Mouse (Mus musculus) CH12.LX (cell line): Measurements from ENCODE around the gene Ankrd11. TPM values are rescaled to one million over a fixed set of nuclear protein-coding genes. Genes with fewer than 3 reads are reported as not detected.

Source experiments
- DNase-seq: peaks from one replicate; pipeline ENCODE4 v3.0.0-alpha.2; 2013; ENCODE audit errors: extremely low read depth
- H3K27ac ChIP-seq: 2 replicates; pipeline ENCODE4 v1.5.1; 2012; ENCODE audit warnings: low read depth, mild to moderate bottlenecking, control low read depth, moderate library complexity; ENCODE audit not compliant: insufficient read depth
- H3K27me3 ChIP-seq: replicated peaks from 2 replicates; pipeline ENCODE3; 2012; ENCODE audit warnings: inconsistent platforms
- H3K36me3 ChIP-seq, 2 experiments: replicated peaks in 1 of 2; 2 replicates each; pipeline versions ENCODE3 to v1.6.1; 2012; ENCODE audit warnings: inconsistent platforms in 1 of 2, low read length in 1 of 2, mild to moderate bottlenecking in 1 of 2, mixed read lengths in 1 of 2, moderate library complexity in 1 of 2; ENCODE audit not compliant: control insufficient read depth in 1 of 2, insufficient read depth in 1 of 2
- H3K4me1 ChIP-seq, 2 experiments: 2 replicates each; pipeline ENCODE4 v1.6.1; 2012; ENCODE audit warnings: inconsistent platforms in 1 of 2, moderate library complexity in 1 of 2; ENCODE audit not compliant: insufficient read depth in 2 of 2, control insufficient read depth in 1 of 2
- H3K4me2 ChIP-seq: 2 replicates; pipeline ENCODE4 v1.6.1; 2012; ENCODE audit warnings: low read depth, mild to moderate bottlenecking, control low read depth; ENCODE audit not compliant: poor library complexity, insufficient read depth, severe bottlenecking
- H3K4me3 ChIP-seq, 3 experiments: fragments of 150-350 bp in 1 of 3; sonication (generic) in 1 of 3; replicated peaks in 1 of 3; 2 replicates each; pipeline versions ENCODE3 to v1.5.1; 2011 to 2012; ENCODE audit warnings: low read depth in 2 of 3, low read length in 2 of 3, mild to moderate bottlenecking in 2 of 3, moderate library complexity in 2 of 3, control low read depth in 1 of 3, improper control_type of control experiment in 1 of 3, inconsistent platforms in 1 of 3, mixed read lengths in 1 of 3; ENCODE audit not compliant: poor library complexity in 1 of 3
- H3K79me2 ChIP-seq: replicated peaks from 2 replicates; pipeline ENCODE4 v1.6.1; 2012; ENCODE audit warnings: mild to moderate bottlenecking, moderate library complexity; ENCODE audit not compliant: control insufficient read depth, poor library complexity, insufficient read depth, severe bottlenecking; ENCODE audit errors: extremely low read depth
- H3K9ac ChIP-seq: 2 replicates; pipeline ENCODE4 v1.6.1; 2012; ENCODE audit warnings: low read depth, mild to moderate bottlenecking, control low read depth, moderate library complexity; ENCODE audit not compliant: insufficient read depth
- H3K9me3 ChIP-seq: replicated peaks from 2 replicates; pipeline ENCODE3; 2012; ENCODE audit warnings: low read length, inconsistent platforms, mixed read lengths
- BHLHE40 ChIP-seq: IDR thresholded peaks from 2 replicates; pipeline ENCODE4 v1.6.1; 2011; ENCODE audit warnings: mild to moderate bottlenecking, low read depth, low read length, improper control_type of control experiment
- CHD1 ChIP-seq: IDR thresholded peaks from 2 replicates; pipeline ENCODE4 v1.6.1; 2012; ENCODE audit warnings: low read depth, low read length, improper control_type of control experiment, inconsistent platforms
- CTCF ChIP-seq, 2 experiments: IDR thresholded peaks in 1 of 2; conservative IDR thresholded peaks in 1 of 2; 2 replicates each; pipeline ENCODE4 v1.5.1; 2011 to 2012; ENCODE audit warnings: low read depth in 2 of 2, low read length in 2 of 2, improper control_type of control experiment in 1 of 2, inconsistent platforms in 1 of 2, mild to moderate bottlenecking in 1 of 2, moderate library complexity in 1 of 2
- E2F4 ChIP-seq: IDR thresholded peaks from 2 replicates; pipeline ENCODE4 v1.6.1; 2011; ENCODE audit warnings: low read depth, low read length, improper control_type of control experiment; ENCODE audit not compliant: insufficient replicate concordance
- ELF1 ChIP-seq: IDR thresholded peaks from 2 replicates; pipeline ENCODE4 v1.6.1; 2014; ENCODE audit warnings: low read depth, mild to moderate bottlenecking, inconsistent platforms, low read length, improper control_type of control experiment
- EP300 ChIP-seq: IDR thresholded peaks from 2 replicates; pipeline ENCODE4 v1.6.1; 2011; ENCODE audit warnings: low read length, improper control_type of control experiment
- GABPA ChIP-seq: IDR thresholded peaks from 2 replicates; pipeline ENCODE4 v1.6.1; 2012; ENCODE audit warnings: low read depth, low read length, improper control_type of control experiment, inconsistent platforms; ENCODE audit not compliant: insufficient replicate concordance
- HCFC1 ChIP-seq: IDR thresholded peaks from 2 replicates; pipeline ENCODE4 v1.6.1; 2012; ENCODE audit warnings: low read depth, mild to moderate bottlenecking, inconsistent platforms, low read length, improper control_type of control experiment
- IRF4 ChIP-seq: IDR thresholded peaks from 2 replicates; pipeline ENCODE4 v1.6.1; 2014; ENCODE audit warnings: low read depth, mild to moderate bottlenecking, inconsistent platforms, low read length, improper control_type of control experiment
- KAT2A ChIP-seq: IDR thresholded peaks from 2 replicates; pipeline ENCODE4 v1.6.1; 2012; ENCODE audit warnings: low read length, improper control_type of control experiment, inconsistent platforms; ENCODE audit not compliant: insufficient replicate concordance
- MAFK ChIP-seq: IDR thresholded peaks from 2 replicates; pipeline ENCODE4 v1.6.1; 2011; ENCODE audit warnings: low read length, improper control_type of control experiment; ENCODE audit not compliant: insufficient replicate concordance
- MAZ ChIP-seq: IDR thresholded peaks from 2 replicates; pipeline ENCODE4 v1.6.1; 2012; ENCODE audit warnings: low read depth, mild to moderate bottlenecking, inconsistent platforms, low read length, improper control_type of control experiment, moderate library complexity
- MXI1 ChIP-seq: IDR thresholded peaks from 2 replicates; pipeline ENCODE4 v1.6.1; 2011; ENCODE audit warnings: mild to moderate bottlenecking, low read depth, low read length, improper control_type of control experiment
- MYC ChIP-seq: IDR thresholded peaks from 2 replicates; pipeline ENCODE4 v1.6.1; 2011; ENCODE audit warnings: low read depth, mild to moderate bottlenecking, improper control_type of control experiment, low read length
- NRF1 ChIP-seq: IDR thresholded peaks from 2 replicates; pipeline ENCODE4 v1.6.1; 2014; ENCODE audit warnings: low read depth, mild to moderate bottlenecking, inconsistent platforms, low read length, improper control_type of control experiment, moderate library complexity
- POLR2A ChIP-seq: IDR thresholded peaks from 2 replicates; pipeline ENCODE4 v1.6.1; 2011; ENCODE audit warnings: low read depth, mild to moderate bottlenecking, improper control_type of control experiment, low read length
- POLR2AphosphoS2 ChIP-seq: IDR thresholded peaks from 2 replicates; pipeline ENCODE4 v1.6.1; 2011; ENCODE audit warnings: low read depth, low read length, improper control_type of control experiment
- RAD21 ChIP-seq: IDR thresholded peaks from 2 replicates; pipeline ENCODE4 v1.6.1; 2011; ENCODE audit warnings: low read depth, mild to moderate bottlenecking, low read length, improper control_type of control experiment, moderate library complexity
- SIN3A ChIP-seq: IDR thresholded peaks from 2 replicates; pipeline ENCODE4 v1.6.1; 2012; ENCODE audit warnings: low read length, improper control_type of control experiment, inconsistent platforms
- UBTF ChIP-seq: IDR thresholded peaks from 2 replicates; pipeline ENCODE4 v1.6.1; 2012; ENCODE audit warnings: low read depth, mild to moderate bottlenecking, inconsistent platforms, low read length, improper control_type of control experiment, moderate library complexity
- USF1 ChIP-seq: IDR thresholded peaks from 2 replicates; pipeline ENCODE4 v1.6.1; 2014; ENCODE audit warnings: low read depth, mild to moderate bottlenecking, inconsistent platforms, low read length, improper control_type of control experiment
- ZC3H11A ChIP-seq: IDR thresholded peaks from 2 replicates; pipeline ENCODE4 v1.6.1; 2012; ENCODE audit warnings: low read depth, mild to moderate bottlenecking, inconsistent platforms, low read length, improper control_type of control experiment
- ZKSCAN1 ChIP-seq: IDR thresholded peaks from 2 replicates; pipeline ENCODE4 v1.6.1; 2012; ENCODE audit warnings: low read depth, inconsistent platforms, low read length, improper control_type of control experiment, borderline replicate concordance
- ZMIZ1 ChIP-seq: IDR thresholded peaks from 2 replicates; pipeline ENCODE4 v1.6.1; 2012; ENCODE audit warnings: low read depth, mild to moderate bottlenecking, inconsistent platforms, low read length, improper control_type of control experiment
- ZNF384 ChIP-seq: IDR thresholded peaks from 2 replicates; pipeline ENCODE4 v1.6.1; 2012; ENCODE audit warnings: low read depth, low read length, improper control_type of control experiment, inconsistent platforms
- dilution Hi-C: fragments of 300-500 bp; cut with MboI; formaldehyde crosslinking; loops from 2 replicates; pipeline ENCODE4 v1.14.3; 2020; ENCODE audit warnings: low sequenced_read_pairs; ENCODE audit not compliant: extremely low pct_unique_long_range_greater_than_20kb, extremely low pct_ligation_motif_present
- in situ Hi-C: fragments of 300-500 bp; cut with MboI; formaldehyde crosslinking; loops from 3 replicates; pipeline ENCODE4 v1.14.3; 2019; ENCODE audit warnings: low sequenced_read_pairs, low pct_ligation_motif_present, low pct_unique_long_range_greater_than_20kb, mixed read lengths
- polyA plus RNA-seq: library from polyadenylated mRNA; unstranded; fragments of >175 nt; gene quantifications from 2 replicates; pipeline ENCODE4 v1.2.1, GENCODE M21; 2012; ENCODE audit warnings: low read depth; ENCODE audit not compliant: insufficient read length
- total RNA-seq, 2 experiments: library from RNA; depleted of rRNA; stranded (reverse); fragments of 300-350 nt in 1 of 2; fragments of >200 nt in 1 of 2; gene quantifications; 2 replicates each; pipeline ENCODE4 v1.2.3; 2012 to 2014

The Ankrd11 gene
- total and polyA plus RNA-seq, 3 experiments, result 37.4 to 74.9 (median 60.7) TPM

- in situ Hi-C loops, result no loop called here
- Histone ChIP-seq H3K4me3 (no peak overlapping the region), H3K36me3 (peaks cover 2 to 44% of the 10 kb centered on the region in 2 experiments), H3K9me3 (no peaks in the 10 kb centered on the region), H3K9ac (no peak overlapping the region), H3K27ac (no peak overlapping the region), H3K4me2 (no peak overlapping the region), H3K79me2 (peaks cover 92% of the 10 kb centered on the region), H3K4me1 (peaks cover 2 to 61% of the 10 kb centered on the region in 2 experiments; a peak in 2 of 4 replicates), H3K27me3 (no peaks in the 10 kb centered on the region)
- no peak for TF ChIP-seq SIN3A
- TF ChIP-seq E2F4, result no peak
- no peak for TF ChIP-seq HCFC1
- no peak for TF ChIP-seq MXI1
- no peak for TF ChIP-seq ZC3H11A
- no peak for TF ChIP-seq CTCF (conservative IDR thresholded peaks at IDR 0.05 in 1 of 2, IDR thresholded peaks at IDR 0.05 in 1 of 2; ENCODE audit: low read depth in 2 of 2, low read length in 2 of 2)
- dilution Hi-C loops, result no loop called here
- no peak for DNase-seq
Measured at GRCm38 (mm10) chr8:122993031-122993430, 49.0 kb downstream of the Ankrd11 start.

- in situ Hi-C loops (no loop called here), dilution Hi-C loops (no loop called here)
- H3K27me3 ChIP-seq, result no peaks in the 10 kb centered on the region
- H3K27ac ChIP-seq, result no peak overlapping the region
- H3K79me2 ChIP-seq, result peaks cover 92% of the 10 kb centered on the region
- TF ChIP-seq HCFC1 (no peak), SIN3A (no peak), USF1 (no peak), EP300 (no peak), MAZ (no peak), CHD1 (no peak), MAFK (no peak), ZNF384 (no peak), IRF4 (no peak), BHLHE40 (no peak), POLR2AphosphoS2 (no peak), NRF1 (no peak)
- TF ChIP-seq, all 38 proteins: peak for 0
- H3K4me1 ChIP-seq, result peaks cover 3 to 67% of the 10 kb centered on the region in 2 experiments; a peak in 3 of 4 replicates
- H3K4me2 ChIP-seq, result no peak overlapping the region
- no peak overlapping the region for H3K9ac ChIP-seq
- H3K4me3 ChIP-seq, result no peak overlapping the region
- no peak for DNase-seq
- H3K36me3 ChIP-seq, result peaks cover 2 to 41% of the 10 kb centered on the region in 2 experiments
- no peaks in the 10 kb centered on the region for H3K9me3 ChIP-seq
Measured at GRCm38 (mm10) chr8:122992296-122992695, 49.8 kb downstream of the Ankrd11 start.

DNA sequence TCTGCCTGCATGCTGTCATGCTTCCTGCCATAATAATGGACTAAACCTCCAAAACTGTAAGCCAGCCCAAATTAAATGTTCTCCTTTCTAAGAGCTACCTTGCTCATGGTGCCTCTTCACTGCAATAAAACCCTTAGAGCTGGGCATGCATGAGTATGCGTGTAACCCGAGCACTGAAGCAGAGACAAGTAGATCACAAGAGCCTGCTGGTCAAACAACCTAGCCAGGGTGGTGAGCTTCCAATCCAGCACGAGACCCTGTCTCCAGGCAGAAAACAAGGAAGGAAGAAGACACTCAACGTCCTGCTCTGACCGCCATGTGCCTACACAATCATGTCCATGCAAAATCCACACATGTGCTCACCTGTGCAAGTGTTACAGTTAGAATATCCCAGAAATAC lies 50.7 kb downstream of the Ankrd11 start:
- no peaks in the 10 kb centered on the region for H3K27me3 ChIP-seq
- in situ Hi-C loops (no loop called here), dilution Hi-C loops (no loop called here)
- no peaks in the 10 kb centered on the region for H3K9me3 ChIP-seq
- H3K79me2 ChIP-seq, result peaks cover 92% of the 10 kb centered on the region
- peaks cover 5 to 72% of the 10 kb centered on the region in 2 experiments; a peak in 3 of 4 replicates for H3K4me1 ChIP-seq
- H3K4me2 ChIP-seq, result no peak overlapping the region
- TF ChIP-seq MAZ (no peak), RAD21 (no peak), MYC (no peak), ZKSCAN1 (no peak), ZMIZ1 (no peak), NRF1 (no peak), UBTF (no peak), POLR2A (no peak), IRF4 (no peak), ZNF384 (no peak), KAT2A (no peak), ELF1 (no peak), GABPA (no peak), BHLHE40 (no peak), CTCF (conservative IDR thresholded peaks at IDR 0.05 in 1 of 2, IDR thresholded peaks at IDR 0.05 in 1 of 2; ENCODE audit: low read depth in 2 of 2, low read length in 2 of 2) (no peak)
- H3K27ac ChIP-seq, result no peak overlapping the region
- no peak for DNase-seq
- peaks cover 2 to 36% of the 10 kb centered on the region in 2 experiments for H3K36me3 ChIP-seq
- no peak overlapping the region for H3K4me3 ChIP-seq
- H3K9ac ChIP-seq, result no peak overlapping the region
